Mouse (Mus musculus) E14TG2a.4 (cell line): ENCODE results near the gene Trmt112.

ENCODE experiments used
- H3K27me3 ChIP-seq: 2 replicates; pipeline ENCODE4 v1.6.1; 2014; ENCODE audit warnings: low read length, control low read depth; ENCODE audit not compliant: insufficient read depth
- H3K36me3 ChIP-seq: 2 replicates; pipeline ENCODE4 v1.6.1; 2014; ENCODE audit warnings: low read length, control low read depth; ENCODE audit not compliant: insufficient read depth
- H3K4me1 ChIP-seq: replicated peaks from 2 replicates; pipeline ENCODE4 v1.6.1; 2014; ENCODE audit warnings: low read depth, low read length, control low read depth
- H3K4me3 ChIP-seq: replicated peaks from 2 replicates; pipeline ENCODE4 v1.5.1; 2014; ENCODE audit warnings: mild to moderate bottlenecking, low read length
- H3K9me3 ChIP-seq: 2 replicates; pipeline ENCODE4 v1.6.1; 2014; ENCODE audit warnings: low read length, control low read depth
- CTCF ChIP-seq: conservative IDR thresholded peaks from 2 replicates; pipeline ENCODE4 v1.5.1; 2014; ENCODE audit warnings: low read length
- NANOG ChIP-seq: IDR thresholded peaks from 2 replicates; pipeline ENCODE4 v1.6.1; 2014; ENCODE audit warnings: borderline replicate concordance, low read length, mixed read lengths
- POU5F1 ChIP-seq: IDR thresholded peaks from 2 replicates; pipeline ENCODE4 v1.6.1; 2014; ENCODE audit warnings: low read length, borderline replicate concordance

Trmt112 gene

DNA sequence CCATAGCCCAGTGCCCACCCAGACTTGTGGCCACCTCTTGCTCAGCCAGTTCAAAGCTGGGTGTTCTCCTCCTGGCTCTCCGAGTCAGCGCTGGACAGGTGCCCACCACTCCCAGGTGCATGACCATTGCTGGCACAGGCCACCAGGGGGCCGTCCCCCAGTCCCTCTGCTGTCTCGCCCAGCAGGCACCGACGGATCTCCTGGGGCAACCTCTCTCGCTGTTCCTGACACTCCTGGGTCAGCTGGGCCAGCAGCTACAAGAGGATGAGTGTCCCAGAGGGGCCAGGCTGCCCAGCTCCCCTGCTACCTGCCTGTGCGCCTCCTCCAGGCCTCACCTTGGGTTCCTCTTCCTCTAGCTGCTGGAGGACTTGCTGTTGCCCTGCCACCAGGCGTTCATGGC is 44.5 kb downstream of the Trmt112 start:
- TF ChIP-seq POU5F1: no peak
- TF ChIP-seq NANOG: no peak
- peak; percentile 30; the same call in 1 of the 2 replicates for TF ChIP-seq CTCF

DNA sequence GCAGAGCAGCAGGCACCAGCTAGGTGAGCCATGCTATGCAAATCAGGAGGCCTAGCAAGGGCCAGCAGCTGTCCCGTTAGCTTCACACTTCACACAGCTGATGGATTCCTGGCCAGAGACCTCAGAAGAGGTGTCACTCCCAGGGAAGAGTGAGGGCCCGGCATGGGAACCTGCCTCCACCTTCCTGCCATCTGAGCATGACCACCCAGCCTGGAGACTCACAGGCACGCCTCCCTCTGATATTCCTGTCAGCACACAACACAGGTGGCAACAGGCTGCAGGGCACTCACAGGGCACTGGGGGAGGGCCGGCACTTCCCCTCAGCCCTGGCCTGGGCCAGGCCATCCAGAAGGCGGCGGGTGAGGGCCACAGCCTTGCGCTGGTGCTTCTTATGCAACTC is 45.9 kb downstream of the Trmt112 start:
- TF ChIP-seq CTCF: no peak
- TF ChIP-seq NANOG: no peak
- TF ChIP-seq POU5F1: no peak
- no peaks in the 10 kb centered on the region for H3K27me3 ChIP-seq
- peak overlapping the region; percentile 57 for H3K4me3 ChIP-seq
- H3K9me3 ChIP-seq: no peaks in the 10 kb centered on the region
- peaks cover 78% of the 10 kb centered on the region for H3K36me3 ChIP-seq
- H3K4me1 ChIP-seq: peaks cover 78% of the 10 kb centered on the region

More for the DNA sequence above, 44.5 kb downstream of the Trmt112 start:
- no peaks in the 10 kb centered on the region for H3K9me3 ChIP-seq
- peaks cover 73% of the 10 kb centered on the region for H3K36me3 ChIP-seq
- no peak overlapping the region for H3K4me3 ChIP-seq
- peaks cover 86% of the 10 kb centered on the region for H3K4me1 ChIP-seq
- no peaks in the 10 kb centered on the region for H3K27me3 ChIP-seq

DNA sequence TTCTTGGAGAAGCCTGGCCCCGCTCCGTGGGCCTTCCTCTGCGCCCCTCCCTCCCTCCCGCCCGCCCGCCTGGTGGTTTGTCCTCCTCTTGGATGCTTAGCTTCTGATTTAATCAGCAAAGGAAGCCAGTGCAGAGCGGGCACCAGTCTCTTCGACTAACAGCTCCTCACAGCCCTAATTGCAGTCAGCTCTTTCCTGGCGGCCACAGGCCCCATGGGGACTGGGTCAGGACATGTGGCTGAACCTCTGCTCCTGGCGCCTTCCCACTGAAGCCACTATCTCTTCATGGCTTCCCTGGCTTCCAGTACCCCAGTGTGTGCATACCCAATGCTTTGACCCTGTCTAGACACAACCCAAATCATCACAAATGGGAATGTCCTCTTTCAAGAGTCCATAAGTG is 47.0 kb downstream of the Trmt112 start:
- Histone ChIP-seq H3K9me3 (no peaks in the 10 kb centered on the region), H3K4me1 (peaks cover 74% of the 10 kb centered on the region), H3K27me3 (no peaks in the 10 kb centered on the region), H3K36me3 (peaks cover 88% of the 10 kb centered on the region), H3K4me3 (0 out of 2 replicates have a peak overlapping the region, but pooled peaks have one; percentile 17)
- TF ChIP-seq POU5F1 (no peak), NANOG (no peak), CTCF (no peak)
